Mouse (Mus musculus) thymus, postnatal 14 days (tissue): ENCODE results near the gene Defb35.
"Not testable (repeated sequence)": the region's sequence is repeated elsewhere in the genome, so short reads cannot be mapped to it uniquely, and the experiment has no call there.

Experiments used
- DNase-seq: peaks from one replicate; pipeline ENCODE4 v3.0.0; 2021

The Defb35 gene

DNA sequence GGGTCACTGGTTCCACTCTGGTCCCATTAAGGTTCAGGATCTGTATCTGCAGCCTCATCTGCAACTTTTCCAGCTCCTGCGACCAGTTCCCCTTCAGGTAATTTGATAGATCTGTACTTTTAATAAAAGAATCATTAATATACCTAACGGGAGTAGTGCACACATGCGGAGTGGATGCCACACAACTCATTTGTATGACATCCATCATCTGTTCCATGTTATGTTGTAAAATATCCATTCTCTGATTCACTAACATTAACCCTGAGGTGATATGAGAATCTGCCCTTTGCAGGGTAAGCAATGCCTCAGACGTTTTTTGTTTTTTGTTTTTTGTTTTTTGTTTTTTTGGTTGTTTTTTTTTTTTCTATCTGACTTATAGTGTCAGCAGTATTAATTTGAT lies at the start of gene Defb35:
Gene Defb35 (plus strand): TSS at position 301 of the 400 bp plus-strand sequence.
- DNase-seq: not testable (repeated sequence)

- not testable (repeated sequence) for DNase-seq
Observed at GRCm38 (mm10) chr8:21906290-21906689, 31.9 kb upstream of the Defb35 start, which contains the start of gene Defb11. Gene Defb11, minus strand, starts transcription at chr8:21906412.

DNA sequence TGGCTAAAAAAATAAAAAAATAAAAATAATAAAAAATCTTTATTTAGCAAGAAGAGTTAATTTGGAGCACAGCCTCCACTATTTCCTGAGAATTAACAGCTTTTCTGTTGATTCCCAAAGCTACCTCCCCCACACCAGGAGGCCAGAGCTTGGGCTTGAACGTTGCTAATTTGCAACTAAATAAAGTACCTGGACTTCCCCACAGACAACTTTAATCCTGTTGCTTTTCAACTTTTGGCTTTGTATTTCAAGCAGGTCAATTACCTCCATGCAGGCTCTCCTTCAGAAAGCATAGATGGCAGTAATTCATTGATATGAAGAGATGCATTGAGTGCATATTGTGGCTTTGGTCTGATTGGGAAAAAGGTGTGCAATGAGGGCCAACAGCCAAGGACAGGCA lies 26.2 kb upstream of the Defb35 start:
- DNase-seq: no peak

DNA sequence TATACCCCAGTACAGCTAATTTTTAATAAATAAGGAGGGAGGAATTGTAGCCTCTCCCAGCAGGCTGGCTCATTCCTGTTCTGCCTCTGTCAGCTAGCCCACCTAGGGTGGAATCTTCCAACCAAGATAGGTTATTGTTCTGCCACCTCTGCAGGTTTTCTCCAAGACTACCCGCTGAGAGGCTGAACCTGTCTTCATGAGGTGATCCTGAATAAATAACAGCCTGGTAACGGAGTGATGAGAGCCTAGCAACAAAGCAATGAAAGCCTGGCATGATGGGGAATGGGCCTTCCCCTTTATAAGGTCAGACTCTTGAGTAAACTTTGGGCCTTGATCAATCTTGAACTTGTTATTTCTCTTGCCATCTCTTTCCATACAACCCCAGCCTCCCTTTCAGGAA lies 25.6 kb upstream of the Defb35 start:
- DNase-seq: no peak

DNA sequence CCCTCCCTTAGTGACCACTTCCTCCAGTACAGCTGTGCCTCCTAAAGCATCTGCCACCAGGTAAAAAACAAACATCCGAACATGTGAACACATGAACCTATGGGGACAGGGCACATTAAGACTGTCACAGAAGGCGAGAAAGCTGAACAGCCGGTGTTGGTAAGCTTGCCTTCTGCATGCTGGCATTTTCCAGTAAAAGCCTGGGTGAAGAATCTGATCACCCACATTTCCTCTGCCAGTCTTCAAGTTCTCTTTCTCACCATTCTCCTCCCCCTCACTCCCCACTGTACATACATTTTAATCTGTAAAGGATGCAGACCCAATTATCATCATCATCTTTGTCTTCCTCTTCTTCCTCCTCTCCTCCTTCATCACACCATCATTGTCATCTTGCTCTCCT lies 22.5 kb upstream of the Defb35 start:
- no peak for DNase-seq

DNA sequence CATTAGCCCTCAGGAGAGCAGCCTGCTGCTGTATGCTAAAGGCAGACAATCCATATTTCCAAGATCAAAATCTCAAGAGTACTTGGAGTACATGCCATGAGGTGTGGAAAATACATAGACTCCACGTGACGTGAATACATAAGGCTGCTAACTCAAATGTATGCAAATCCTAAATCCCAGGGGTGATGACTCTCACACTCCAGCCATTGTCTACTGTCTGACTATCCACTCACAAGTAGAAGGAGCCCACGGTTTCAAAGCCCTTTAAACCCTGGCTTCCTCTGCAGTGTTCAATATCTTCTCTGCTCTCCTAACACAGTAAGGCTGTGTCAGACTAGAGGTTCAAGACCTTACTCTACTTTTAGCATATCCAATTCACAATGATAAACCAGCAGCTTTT lies 7.4 kb upstream of the Defb35 start:
- not testable (repeated sequence) for DNase-seq

DNA sequence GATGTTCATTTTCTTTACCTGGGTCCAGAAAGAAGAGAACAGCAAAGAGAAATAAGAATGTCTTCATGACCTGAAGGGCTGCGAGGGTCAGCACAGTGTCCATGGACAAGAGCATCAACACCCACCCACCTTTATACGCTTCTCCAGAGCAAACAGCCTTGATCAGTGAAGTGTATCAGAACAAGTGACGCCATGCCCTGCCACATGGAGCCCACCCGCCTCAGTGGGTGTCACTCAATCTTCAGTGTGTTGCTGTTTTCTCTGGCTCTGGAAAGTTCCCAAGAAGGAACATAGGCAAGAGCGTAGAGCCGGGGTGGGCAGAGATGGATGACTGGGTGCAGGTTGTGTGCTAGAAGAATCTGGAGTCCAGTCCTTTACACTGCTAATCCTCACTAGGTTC lies 5.5 kb upstream of the Defb35 start, which contains the start of gene Defb15:
Gene Defb15 (minus strand): TSS at position 101 of the 400 bp plus-strand sequence.
- no peak for DNase-seq

DNA sequence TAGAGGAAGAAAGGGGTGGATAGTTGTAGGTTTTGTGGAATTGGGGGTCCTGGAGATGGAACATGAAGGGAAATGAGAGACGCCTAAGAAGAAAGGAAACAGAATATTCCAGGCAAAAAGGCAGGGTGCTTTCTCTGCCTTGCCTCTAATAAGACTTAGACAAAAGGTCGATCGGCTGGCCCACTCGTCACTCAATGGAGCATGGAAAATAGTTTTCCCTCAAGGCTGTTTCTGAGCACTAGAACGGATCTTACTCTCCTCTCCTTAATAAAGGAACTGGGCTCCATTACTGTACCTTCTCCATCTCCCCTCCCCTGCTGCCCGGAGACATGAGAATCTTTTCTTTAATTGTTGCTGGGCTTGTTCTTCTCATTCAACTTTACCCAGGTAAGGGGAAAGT lies 8.3 kb downstream of the Defb35 start, which contains the start of gene Defb13:
Gene Defb13 (plus strand): TSS at position 301 of the 400 bp plus-strand sequence.
- no peak for DNase-seq

DNA sequence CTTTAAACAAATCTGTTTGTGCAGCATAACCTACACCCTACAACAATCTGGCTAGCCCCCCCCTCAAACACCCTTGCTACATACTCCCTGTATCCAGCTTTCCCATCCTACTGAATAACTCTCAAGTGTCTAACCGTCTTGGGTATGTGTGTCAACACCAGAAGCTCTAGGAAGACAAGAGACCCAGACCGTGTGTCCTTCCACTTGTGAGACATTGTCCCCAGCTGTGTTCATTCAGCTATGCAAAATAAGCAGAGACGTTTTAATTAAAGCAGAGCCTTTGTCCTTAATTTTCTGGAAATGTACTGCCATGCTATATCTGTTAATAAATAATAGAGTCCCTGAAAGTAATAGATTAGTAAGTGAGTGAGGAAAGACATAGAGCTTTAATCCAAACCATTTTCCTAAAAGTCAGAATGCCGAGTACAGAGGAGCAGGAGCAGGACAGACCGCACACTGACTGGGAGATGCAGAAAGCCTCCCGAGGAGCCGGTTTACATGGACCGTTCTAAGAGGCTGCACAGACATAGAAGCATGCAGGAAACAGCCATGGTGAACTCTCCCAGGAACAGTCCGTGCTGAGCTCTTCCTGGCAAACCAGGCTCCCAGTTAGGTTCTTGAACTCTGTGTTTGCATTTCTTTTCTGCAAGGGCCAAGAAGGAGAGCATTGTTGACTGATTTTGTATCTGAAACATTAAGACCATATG lies 9.3 kb downstream of the Defb35 start:
- no peak for DNase-seq

DNA sequence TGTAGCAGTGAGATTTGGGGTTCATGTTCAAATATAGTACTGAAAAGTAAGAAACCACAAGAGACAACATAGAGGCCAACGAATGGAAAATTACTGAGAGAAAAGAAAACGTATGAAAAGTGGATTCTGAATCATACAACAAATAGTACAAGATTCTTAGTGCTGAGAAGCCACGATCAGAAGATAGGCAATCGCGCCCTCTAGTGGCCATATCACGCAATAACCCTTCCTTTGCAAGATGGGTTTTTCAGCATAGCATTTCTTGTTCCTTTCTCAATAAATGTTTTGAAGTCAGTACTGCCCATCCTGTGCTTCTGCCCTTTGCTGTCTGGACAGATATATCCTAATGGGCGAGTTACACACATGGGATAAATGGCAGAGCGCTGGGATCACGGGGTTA lies 17.2 kb downstream of the Defb35 start:
- DNase-seq: peak; percentile 16

GRCm38 (mm10) chr8:21956336-21956735 lies 18.2 kb downstream of the Defb35 start:
- no peak for DNase-seq

DNA sequence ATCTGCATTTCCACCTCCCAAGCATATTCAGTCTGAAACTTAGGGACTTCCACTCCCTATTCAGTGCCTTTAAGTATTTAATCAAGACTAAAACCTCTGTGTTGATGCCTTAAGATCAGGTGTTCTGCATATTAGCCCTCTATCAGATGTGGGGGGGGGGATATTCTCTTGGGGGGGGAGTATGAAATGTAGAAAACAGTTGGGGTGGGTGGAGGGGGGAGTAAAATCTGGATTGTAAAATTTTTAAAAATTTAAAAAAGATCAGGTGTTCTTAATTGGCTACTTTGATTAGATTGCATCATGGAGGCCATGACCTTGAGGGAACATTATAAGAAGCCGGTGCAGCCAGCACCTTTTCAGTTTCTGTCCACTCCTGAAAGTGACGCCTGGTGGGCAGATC lies 20.3 kb downstream of the Defb35 start, which contains the start of gene Fam90a1a:
Gene Fam90a1a (plus strand): TSS at position 301 of the 400 bp plus-strand sequence.
- no peak for DNase-seq

- no peak for DNase-seq
Observed at GRCm38 (mm10) chr8:21966646-21967045, 28.5 kb downstream of the Defb35 start.

DNA sequence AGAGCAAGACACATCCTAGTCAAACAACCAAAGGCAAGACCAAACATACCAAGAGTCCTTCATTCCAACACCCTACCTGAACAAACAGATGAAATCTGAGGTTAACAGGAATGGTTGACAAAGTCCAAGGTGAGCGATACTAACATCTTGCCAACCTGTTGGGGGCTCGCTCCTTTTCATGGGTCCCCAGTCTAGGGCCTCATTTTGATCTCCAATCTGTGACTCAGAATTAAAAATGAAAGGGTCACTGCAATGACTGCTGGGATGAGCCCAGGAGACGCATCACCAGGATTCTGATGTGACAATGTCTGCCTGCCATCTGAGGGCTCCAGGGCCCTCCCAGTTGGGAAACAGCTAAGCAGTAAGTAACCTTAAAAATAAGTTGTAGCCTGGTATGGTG lies 31.3 kb downstream of the Defb35 start, which contains the start of gene Ccdc70:
Gene Ccdc70 (plus strand): TSS at position 301 of the 400 bp plus-strand sequence.
- DNase-seq: no peak

DNA sequence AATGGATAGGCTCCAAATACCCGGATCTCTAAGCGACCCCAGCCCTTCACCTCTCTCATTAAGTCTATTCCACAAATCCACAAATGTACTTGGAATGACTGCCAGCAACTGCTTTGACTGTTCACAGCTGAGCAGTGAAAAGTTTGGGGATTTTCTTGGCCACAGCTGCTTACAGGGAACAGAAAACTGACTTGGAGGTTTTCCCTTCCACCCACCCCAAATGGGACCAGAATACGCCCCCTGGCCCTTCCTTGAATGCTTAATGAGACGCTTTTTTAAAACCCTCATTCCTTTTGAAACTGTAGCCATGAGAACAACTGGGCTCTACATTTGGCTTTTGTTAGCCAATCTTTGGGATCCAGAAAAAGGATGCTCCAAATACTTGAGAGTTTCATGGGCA lies 40.0 kb downstream of the Defb35 start:
- no peak for DNase-seq

GRCm38 (mm10) chr8:21981664-21982337 lies 43.6 kb downstream of the Defb35 start:
- no peak for DNase-seq
